Mouse (Mus musculus) cortical plate, adult 2 months (tissue): Measurements from ENCODE around the gene Atl3.

Experiments used
- CTCF ChIP-seq: fragments of 200-500 bp; IDR thresholded peaks from 2 replicates; pipeline ENCODE4 v1.5.1; 2011; ENCODE audit warnings: mild to moderate bottlenecking, control low read depth, low read length; ENCODE audit not compliant: insufficient read depth; ENCODE audit errors: extremely low read depth
- POLR2A ChIP-seq: fragments of 200-500 bp; IDR thresholded peaks from 2 replicates; pipeline ENCODE4 v1.6.1; 2011; ENCODE audit warnings: mild to moderate bottlenecking, low read length, control low read depth; ENCODE audit not compliant: insufficient read depth; ENCODE audit errors: extremely low read depth

GRCm38 (mm10) chr19:7470643-7471042 lies 23.2 kb upstream of the Atl3 start:
- TF ChIP-seq CTCF (no peak), POLR2A (no peak)
